Mouse (Mus musculus): Measurements from ENCODE around the gene Enpp3.

Gene Enpp3

DNA sequence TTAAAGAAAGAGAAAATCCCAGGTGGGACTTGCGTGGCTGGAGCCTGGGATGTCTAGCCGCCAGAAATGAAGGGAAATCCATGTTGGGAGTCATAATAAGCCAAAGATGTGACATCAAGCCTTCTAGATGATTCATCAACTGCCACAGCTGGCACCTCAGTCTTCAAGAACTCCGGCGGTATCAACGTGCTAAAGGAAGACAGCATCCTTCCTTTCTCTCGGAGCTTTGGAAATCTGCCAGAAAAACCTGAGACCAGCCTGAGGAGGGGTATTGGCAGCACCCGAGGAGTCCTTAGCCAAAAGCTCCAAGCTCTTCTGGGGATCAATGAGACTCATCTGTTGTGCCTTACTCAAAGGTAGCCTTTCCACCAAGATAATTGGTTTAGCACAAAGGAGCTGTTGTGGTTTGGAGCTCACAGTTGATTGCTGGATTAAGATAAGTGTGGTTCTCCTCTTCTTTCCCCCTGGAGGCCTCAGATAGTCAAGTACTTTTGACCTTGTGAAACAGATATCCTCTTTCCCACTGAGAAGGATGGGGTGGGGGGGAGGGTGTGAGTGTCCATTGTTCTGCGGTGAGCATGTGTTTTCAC, 84.2 kb downstream of the Enpp3 start:
- DNase-seq: no peak

DNA sequence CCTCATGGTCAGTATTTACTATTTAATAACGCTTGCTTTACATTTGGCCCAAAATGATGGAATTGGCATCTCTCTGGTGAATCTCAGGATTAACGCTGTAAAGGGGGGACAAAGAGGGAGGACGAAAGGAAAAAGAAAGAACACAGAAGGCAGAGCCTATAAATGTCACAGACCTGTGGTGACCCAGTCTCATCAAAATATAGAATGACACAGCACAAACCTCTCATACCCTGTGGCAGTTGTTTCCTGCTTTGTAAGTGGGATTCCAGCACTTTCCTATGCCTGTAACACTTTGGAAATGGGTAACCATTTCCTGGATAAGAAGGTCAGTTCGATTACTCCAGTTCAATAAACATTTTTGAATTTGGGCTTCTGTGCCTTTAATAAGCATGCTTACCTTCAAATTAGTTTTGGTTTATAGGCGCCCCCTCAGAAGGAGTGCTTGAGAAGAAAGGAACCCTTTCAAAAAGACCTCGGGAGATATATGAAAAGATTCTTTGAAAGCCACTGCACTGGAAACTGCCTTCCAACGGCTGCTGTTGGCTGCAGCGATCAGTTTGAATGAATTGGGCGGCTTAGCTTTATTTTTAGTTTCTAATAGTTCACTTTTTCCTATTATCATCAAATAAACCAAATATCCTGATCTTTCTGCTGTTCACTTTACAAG, 87.6 kb downstream of the Enpp3 start:
- DNase-seq: no peak

DNA sequence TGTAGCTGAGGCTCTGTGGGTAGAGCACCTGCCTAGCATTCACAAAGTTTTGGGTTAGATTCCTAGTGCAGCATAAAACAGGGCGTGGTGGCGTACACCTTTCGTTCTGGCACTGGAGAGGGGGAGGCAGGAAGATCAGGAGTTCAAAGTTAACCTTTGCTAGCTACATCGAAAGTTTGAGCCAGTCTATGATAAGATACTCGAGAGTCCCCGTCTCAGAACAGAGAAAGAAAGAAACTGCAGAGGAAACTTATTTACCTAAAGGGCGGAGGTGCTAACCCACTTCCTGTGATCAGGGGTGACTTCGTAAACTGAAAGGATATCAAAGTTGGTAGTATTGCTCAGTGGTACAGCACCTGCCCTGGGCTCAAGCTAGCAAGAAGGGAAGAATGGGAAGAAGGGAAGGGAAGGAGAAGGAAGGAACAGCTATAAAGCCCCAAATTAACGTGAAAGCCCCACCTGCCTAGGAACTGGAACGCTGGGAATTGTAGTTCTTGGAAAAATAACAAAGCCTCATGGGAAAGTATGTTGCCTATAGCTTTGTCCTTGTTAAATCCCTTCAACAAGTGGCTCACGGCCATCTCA, 88.3 kb downstream of the Enpp3 start:
- DNase-seq: no peak

DNA sequence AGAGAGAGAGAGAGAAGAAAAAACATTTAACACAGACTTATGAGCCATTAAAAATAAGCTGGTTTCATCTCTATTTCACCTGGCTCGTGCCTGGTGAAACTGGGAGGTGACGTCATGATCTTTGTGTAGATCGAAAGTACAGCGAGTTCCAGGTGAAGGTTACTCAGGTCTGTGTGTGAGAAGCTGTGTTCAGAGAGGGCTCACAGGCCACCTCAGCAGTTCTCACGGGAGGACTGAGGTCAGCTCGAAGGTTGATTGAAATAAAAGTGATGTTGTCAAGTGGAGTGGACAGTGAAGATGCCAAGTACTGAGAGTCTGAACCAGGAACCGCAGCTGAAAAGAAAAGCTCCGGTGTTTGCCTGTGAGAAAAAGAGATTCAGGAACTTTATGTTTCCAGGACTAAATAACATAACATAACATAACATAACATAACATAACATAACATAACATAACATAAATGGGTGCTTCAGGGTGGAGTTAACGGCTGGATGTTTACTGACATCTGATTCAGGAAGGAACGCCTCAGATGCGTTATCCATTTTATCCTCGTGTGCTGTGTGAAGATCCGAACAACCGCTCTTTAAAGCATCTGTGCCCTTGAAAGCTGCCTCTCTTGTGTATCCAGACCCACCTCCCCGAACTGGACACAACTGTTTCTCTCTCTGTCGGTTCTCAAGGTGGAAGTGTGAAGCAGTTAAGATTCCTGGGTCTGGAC, 88.9 kb downstream of the Enpp3 start:
- DNase-seq: no peak

- DNase-seq: no peak
Measured at GRCm38 (mm10) chr10:24742950-24743487, 99.6 kb downstream of the Enpp3 start.

DNA sequence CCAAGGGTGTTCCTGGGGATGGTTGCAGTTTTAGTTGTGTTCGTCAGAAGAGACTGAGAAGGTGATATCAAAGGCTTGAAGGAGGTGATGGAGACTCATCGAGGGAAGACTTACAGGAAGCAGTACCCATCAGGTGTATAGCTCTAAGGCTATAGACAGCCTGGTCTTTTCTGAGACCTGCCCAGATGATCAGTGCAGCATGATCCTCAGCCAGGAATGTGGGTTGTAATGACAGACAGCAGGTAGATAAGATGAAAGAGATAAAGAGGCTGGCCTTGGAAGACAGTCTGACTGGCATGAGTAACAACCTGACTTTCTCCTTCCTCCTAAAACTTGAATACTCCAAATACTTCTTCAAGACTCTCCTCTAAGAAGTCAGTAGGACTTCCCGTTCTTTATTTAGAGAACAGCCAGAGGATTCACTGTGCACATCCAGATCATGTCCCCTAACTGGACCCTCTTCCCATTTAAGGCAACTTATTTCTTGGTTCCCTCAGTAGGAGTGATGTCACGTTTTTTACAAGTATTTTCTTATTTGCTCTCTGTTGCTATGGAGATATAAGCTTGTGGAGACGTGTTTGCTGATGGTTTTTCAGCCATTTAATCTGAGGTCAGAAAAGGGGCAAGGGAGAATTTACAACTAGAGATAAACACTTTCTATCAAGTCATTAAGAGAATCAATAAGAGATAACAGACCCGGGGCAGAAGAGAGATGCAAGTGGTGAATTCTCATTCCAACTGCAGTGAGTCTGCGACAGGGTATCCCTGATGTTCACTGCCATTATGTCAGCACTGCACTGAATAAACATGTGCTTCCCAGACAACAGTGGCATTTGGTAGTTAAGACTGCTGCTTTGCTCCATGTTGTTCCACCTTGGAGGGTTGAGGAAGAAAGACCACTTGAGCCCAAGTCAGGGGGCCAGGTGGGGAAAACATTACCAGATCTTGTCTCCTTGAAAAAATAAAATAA, 101.1 kb downstream of the Enpp3 start:
- DNase-seq: no peak

GRCm38 (mm10) chr10:24739171-24739570, 103.5 kb downstream of the Enpp3 start:
- no peak for DNase-seq

- peak in 1 of 2 experiments; percentile 1 for DNase-seq
Measured at GRCm38 (mm10) chr10:24738456-24738855, 104.2 kb downstream of the Enpp3 start.

- DNase-seq: no peak
Measured at GRCm38 (mm10) chr10:24735027-24735777, 107.4 kb downstream of the Enpp3 start.

DNA sequence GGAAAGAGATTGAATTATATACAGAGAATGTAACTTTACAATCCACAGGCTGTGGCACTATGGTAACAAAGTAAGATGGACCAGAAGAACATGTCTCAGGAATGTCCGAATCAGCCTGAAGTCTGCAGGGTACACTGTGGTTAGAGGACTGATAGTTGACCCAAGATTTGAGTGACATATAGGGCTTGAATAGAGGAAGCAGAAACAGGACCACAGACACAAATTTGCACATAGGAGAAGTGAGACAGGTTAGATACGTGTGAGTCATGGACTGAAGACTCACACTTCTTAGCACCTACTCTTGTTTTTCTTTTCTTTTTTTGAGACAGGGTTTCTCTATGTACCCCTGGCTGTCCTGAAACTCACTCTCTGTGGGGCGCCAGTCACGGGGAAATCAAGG, 115.1 kb downstream of the Enpp3 start:
- no peak for DNase-seq

DNA sequence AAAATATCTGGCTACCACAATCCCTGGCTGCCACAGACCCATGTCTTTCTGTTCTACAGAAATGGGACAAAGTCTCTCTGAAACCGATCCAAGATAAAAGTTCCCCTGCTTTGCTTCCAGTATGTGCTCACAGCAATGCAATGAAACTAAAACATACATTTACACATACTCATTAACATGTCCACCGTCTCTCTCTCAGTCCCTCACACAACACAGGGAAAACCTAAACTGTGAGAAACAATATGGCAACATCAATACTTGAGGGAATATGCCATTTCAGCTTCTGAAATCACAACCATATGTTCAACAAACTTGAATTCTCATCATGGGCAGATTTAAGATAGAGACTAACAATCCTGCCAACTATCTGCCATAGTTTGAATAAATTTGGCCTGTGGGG, 117.4 kb downstream of the Enpp3 start:
- no peak for DNase-seq

Data from cerebellum, adult 18-20 months (tissue).